Mouse (Mus musculus): Measurements from ENCODE around the gene Gab2.

Gab2 gene

DNA sequence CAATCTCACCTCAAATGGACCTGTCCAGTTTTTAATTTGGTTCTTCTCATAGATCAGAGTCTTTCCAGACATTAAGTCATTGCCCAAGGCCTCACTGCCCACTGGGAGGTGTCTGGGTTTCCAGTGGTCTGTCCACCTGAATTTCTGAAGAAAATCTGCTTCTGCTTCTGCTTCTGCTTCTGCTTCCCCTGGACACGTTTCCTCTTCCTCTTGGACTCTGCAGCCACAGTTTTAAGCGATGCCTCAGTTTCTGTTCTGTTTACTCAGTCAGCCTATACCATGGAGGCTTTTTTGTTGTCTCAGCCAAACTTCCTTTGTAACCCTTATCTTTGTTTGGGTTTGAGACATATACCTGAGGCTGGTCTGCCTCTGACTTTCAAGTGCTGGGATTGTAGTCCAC, 170.3 kb downstream of the Gab2 start:
- DNase-seq (ENCODE audit: low read depth): no peak

DNA sequence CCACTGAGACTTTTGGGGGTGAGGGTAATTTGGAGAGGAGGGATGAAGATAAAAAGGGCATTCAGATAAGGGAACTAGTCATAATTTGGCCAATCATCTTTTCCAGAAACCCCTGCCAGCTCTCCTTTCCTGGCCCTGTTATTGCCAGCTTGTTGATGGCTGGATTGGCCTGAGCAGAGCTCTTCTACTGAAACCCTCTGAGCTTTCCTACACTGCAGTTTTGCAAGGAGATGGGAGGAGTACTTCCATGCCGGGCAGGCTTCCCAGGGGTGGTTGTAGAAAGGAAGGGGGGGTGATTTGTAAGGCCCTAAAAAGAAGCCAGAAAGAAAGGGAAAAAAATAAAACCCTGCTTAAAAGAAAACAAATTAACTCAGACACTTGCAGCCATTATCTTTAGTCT, 181.2 kb downstream of the Gab2 start:
- DNase-seq (ENCODE audit: low read depth): peak; percentile 77

DNA sequence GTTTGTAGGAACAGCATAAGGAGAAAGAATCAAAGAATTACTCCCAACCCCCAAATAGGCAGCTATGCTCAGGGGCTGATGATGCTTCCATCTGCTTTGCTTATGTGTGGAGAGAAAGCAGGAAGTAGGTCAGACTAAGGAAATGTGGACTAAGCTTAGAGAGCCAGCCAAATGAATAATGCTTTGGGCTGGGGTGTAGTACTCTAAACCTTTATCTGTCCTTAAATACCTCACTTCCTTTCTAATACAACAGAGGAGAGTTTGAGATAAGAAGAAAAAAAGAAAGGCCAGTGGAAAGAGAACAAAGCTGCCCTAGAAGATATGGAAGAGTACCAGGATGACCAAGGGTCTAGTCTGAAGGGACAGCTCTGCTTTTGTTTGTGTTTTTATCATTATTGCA, 189.0 kb downstream of the Gab2 start:
- DNase-seq (ENCODE audit: low read depth): no peak

DNA sequence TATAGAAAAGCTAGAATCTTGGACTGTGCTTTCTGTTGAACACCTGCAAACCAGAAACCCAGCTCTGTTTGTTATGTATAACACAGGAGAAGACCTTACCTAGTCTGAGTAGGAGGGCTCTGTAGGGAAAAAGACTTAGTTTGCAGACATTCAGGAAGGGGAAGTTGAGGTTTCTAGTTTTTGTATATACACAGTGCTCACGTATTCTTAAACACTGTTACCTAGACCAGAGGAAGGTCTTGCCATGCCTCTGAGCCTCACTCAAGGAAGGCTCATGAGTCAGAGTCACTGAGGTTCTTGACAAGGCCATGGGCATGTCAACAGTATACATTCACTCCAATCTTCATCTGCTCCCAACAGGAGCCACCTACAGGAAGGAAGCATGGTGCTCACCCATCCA, 189.7 kb downstream of the Gab2 start:
- DNase-seq (ENCODE audit: low read depth): no peak

DNA sequence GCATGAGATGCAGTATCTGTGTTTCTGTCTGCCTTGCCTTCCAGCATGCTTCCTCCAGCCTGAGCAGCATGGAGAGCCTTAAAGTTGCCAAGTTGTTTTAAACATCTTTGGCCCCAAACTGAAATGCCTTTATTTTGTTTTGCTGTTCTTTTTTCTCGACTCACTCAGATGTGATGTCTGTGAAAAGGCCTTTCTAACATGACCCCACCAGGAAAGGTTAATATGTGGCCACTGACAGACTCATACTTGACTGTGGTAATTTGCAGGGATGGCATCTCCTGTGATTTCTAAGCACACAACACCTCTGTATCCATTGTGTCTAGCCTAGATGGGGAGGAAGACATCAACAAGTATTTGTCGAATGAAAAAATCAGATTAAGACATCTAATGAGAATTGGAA, 215.6 kb downstream of the Gab2 start:
- no peak for DNase-seq (ENCODE audit: low read depth)

DNA sequence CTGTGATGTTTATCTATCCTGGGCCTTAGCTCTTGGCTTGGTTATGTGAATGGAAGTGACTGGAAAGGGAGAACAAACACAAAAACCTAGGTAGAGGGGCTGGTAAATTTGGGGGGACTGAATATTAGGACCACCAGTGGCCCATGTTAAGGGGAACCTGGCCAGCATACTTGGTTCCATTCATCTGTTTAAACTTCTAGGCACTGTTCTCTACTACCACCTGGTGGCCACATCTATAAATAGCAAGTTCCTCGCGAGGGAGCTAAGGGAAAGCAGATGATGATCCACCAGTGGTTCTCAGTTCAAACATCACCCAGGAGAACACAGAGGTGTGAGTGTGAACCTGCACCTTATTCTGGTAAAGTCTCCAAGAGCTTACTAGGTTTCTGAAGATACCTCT, 216.1 kb downstream of the Gab2 start:
- DNase-seq (ENCODE audit: low read depth): peak; percentile 21

DNA sequence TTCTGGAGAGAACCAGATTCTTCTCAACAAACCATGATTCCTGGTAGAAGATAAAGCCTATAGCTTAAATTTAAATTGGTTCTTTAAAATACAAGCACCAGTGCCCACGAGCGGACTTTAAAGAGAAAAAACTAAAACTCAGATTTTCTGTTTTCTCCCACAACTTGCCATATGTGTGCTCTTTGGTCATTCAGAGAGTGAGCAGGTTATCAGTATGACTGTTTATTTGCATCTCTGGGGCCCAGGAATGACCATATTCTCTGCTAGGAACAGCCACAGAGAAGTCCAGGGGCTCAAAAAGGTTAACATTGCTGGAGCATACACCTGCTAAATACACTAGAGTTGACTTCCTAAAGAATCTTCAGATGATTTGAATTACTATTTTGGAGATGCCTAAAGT, 216.9 kb downstream of the Gab2 start:
- DNase-seq (ENCODE audit: low read depth): no peak

DNA sequence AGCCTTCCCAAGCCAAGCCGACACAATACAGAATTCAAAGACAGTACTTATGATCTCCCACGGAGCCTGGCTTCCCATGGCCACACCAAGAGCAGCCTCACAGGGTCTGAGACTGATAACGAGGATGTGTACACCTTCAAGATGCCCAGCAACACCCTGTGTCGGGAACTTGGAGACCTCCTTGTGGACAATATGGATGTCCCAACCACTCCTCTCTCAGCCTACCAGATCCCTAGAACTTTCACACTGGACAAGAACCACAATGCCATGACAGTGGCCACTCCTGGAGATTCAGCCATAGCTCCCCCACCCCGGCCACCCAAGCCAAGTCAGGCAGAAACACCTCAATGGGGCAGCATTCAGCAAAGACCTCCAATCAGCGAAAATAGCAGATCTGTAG, 217.6 kb downstream of the Gab2 start:
- DNase-seq (ENCODE audit: low read depth): no peak

DNA sequence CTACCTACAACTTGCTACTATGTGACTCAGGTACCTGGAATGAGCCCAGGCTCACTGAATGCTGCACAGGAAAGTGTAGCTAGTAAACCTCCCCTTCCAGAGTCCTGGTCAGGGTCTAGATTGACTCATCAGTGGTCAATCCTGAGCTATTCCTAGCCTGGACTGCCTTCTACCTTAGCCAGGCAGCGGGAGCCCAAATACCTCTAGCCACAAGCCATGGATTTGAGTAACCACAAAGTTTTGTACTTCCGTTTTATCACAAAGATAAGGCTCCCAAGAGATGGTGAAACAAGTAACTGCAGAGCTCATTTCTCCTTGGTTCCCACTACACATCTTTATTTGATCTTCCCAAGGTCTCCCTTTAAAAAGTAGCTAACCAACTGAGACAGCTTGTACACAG, 219.5 kb downstream of the Gab2 start:
- no peak for DNase-seq (ENCODE audit: low read depth)

DNA sequence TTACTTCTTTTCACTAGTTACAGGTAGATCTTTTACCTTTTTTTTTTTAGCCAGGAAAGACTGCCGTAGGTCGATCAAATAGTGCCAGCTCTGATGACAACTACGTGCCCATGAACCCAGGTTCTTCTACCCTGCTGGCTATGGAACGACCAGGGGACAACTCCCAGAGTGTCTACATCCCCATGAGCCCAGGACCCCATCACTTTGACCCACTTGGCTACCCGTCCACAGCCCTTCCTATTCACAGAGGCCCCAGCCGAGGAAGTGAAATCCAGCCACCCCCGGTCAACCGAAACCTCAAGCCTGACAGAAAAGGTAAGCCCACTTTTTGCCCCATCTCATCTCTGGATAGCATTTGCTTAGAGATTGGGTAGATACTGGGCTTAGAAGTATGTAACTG, 219.9 kb downstream of the Gab2 start:
- no peak for DNase-seq (ENCODE audit: low read depth)

DNA sequence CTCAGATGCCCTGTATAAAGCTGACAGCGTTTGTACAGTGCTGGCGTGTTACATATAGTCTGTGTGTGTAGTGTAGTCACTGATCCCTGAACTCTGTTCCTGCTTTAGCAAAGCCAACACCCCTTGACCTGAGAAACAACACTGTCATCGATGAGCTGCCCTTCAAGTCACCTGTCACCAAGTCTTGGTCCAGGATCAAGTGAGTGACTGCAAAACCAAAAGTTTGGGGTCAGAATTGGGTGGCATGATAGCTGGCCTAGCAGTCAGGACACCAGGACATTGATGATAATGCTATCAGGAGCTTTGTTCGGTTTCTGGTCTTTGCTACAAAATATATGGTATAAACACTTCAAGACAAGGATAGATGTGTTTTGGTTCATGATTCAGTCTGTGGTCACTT, 220.9 kb downstream of the Gab2 start:
- no peak for DNase-seq (ENCODE audit: low read depth)

DNA sequence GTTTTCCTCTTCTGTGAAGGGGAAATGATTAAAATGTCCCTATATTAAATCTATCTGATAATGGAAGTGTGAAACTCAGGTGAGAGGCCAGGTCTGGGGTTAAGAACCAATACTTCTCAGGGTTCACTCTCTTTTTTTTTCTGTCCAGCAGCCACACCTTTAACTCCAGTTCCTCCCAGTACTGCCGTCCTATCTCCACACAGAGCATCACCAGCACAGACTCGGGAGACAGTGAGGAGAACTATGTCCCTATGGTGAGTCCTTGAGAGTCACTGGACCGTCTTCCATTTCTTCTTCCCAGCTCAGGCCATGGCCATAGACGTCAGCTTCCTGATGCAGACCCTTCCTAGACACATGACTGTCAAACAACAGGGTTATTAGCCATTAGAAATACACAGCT, 221.5 kb downstream of the Gab2 start:
- DNase-seq (ENCODE audit: low read depth): no peak

DNA sequence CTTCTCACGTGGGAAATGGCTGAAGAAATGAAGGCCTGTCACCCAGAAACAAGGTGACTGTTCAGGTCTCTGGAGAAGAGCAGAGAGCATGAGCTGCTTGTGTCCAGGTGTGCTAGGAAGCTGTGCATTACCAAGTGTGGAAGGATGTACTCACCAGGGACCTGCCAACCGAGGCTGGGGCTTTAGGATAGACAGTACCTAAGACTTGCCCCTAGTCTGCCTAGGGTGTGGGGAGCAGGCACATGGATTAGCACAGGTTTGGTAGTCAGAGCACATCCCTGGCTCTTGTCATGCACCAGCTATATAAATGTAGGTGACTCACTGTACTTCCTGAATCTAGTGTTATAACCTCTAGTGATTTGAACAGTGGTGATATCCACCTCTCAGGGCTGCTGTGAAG, 222.2 kb downstream of the Gab2 start:
- DNase-seq (ENCODE audit: low read depth): no peak

DNA sequence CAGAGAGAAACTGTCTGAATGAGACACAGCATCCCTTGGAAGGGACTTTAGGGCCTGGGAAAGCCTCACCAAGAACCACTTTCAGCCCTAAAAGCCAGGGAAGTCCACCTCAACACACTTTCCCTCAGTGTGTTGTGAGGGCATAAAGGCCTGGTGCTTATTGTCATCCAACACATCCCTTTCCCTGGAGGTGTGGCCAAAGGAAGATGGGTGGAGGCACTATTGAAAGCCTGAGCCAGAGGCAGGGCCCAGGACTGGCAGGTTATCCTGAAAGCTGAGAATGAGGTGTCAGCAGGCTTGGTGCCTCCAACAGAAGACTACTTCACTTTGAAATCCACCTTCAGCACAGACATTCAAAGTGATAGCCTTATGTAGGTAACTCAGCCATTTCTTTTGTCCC, 223.1 kb downstream of the Gab2 start:
- DNase-seq (ENCODE audit: low read depth): no peak

DNA sequence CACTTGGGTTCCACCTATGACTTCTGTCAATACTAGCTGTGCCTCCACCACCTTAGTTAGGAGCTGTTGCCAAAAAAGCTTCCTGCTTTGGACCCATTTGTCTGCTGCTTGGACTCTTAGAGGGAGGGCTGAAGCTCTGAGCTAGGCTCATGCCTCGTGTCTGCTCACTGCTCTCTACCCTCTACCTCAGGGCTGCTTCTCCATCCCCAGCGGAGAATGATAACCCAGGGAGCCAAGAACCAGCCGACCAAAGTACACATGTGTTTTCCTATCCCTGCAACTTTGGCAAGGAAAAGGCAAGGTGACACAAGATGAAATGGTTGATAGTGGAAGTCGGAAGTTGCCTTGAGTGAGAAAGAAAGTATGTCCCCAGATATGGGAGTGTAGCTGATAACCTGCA, 223.8 kb downstream of the Gab2 start:
- DNase-seq (ENCODE audit: low read depth): no peak

DNA sequence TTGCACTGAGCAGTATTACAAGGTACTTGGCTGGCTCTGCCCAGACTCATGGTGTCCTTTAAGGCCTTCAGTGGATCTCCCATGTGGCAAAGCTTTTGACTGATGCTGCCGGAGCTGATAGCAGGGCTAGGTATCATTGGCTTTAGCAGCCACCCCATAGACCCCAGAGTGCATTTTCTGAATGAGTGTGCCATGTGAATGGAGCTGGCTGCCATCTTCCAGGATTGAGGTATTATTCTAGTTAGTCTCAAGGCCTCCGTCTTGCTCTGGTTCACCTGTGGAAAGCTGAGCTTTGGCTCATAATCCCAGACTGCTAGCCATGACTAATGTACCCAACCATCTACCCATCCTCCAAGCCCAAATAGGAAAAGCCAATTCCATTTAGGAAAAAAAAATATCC, 225.4 kb downstream of the Gab2 start:
- no peak for DNase-seq (ENCODE audit: low read depth)

DNA sequence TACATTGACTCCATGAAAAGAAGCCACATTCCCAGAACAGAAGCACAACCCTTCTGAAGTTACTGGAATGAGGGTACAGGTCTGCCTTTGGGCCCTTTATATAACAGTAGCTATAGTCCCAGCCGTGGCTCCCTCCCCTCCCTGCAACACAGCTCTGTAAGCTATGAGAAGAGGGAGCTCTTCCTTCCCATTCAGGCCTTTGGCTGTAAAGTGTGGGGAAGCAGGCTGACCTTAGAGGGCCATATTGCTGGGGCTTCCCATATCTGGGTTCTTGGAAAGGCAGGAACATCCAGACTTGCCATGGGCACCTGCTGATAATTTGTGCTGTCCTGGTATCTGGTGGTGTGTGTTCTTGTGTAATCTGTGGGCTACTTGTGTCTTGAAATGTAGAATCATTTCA, 226.2 kb downstream of the Gab2 start:
- DNase-seq (ENCODE audit: low read depth): no peak

DNA sequence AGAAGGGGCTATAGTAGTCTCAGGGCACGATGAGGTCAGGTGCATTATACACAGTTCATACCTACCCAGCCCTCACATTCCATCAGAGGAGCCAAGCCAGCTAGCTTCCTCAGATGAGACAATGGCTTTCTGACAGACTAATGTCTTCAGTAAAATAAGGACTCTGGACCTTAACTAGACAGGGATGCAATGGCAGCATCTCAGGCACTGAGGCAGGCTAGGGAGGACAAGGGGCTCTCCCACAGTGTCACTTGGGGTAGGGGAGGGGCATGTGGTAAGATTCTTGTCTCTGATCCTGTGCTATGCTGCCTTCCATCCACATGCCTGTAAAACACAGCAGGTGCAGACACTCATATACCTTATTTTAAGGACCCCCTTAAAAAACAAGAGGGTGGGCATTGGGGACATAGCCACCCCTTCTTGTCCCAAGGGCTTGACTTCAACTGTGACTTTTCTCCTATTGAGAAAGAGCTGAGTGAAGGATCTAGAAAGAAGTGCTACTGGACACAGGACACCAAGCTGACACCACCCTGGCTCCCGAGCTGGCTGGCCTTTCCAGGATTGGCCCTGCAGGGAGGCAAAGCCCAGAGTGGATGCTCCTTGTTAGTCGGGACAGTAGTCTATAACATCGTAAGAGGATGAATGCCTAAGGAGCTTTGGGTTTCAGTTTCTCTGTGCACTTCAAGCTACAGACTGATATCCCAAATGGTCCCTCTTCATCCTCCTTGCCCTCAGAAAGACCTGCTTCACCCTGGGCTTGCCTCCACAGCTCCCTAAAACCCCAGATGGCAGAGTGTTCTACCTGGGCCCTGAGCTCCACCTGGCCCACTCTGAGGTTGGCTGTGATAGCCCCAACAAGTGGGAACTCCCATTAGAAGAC, 228.3 kb downstream of the Gab2 start:
- no peak for DNase-seq (ENCODE audit: low read depth)

DNA sequence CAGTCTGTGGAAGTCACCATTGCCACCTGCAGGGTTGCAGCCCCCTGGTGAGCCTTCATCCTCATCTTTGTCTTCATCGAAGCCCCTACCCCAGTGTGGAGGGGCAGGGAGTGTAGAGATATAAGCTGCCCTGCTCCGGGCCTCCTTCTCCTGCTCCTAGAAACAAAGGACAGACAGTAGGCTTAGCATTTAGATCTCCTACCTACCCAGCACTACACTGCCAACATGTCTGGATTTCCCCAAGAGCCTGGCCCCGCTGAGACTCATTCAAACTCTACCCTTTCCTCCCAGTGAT, 228.9 kb downstream of the Gab2 start:
- no peak for DNase-seq (ENCODE audit: low read depth)

DNA sequence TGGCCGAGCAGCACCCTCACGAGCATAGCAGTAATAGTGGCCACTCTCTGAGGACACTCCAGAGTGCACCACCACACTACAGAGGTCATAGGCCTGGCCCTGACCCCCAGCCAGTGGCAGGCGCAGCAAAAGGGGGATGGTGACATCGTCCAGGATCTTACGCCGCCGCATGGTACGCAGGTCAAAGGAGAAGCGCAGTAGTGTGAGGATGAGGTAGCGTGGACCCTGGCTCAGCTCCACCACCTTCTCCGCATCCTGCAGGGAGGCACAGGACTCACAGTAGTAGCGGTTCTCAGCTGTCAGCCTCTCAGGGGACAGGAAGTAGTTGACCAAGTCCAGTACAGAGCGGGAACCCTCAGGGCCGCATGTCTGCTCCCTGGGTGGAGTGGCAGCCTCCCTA, 230.2 kb downstream of the Gab2 start:
- DNase-seq (ENCODE audit: low read depth): no peak

DNA sequence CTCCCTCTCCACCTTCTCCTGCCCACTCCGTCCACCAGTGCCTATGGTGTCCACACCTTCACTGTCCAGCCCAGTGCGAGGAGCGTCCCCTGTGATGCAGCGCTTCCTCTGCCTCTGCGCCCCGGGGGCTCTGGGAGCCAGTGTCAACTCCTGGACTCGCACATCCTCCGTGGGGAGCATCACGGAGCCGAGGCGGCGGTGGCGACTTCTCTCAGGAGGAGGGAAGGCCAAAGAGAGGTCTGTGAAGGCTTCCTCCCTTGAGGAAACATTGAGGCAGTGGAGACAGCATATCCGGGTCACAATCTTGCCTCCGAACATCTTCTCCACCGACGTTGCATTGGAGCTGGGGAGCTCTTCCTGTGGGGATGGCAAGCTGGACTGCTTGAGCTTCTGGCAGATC, 230.8 kb downstream of the Gab2 start:
- no peak for DNase-seq (ENCODE audit: low read depth)

DNA sequence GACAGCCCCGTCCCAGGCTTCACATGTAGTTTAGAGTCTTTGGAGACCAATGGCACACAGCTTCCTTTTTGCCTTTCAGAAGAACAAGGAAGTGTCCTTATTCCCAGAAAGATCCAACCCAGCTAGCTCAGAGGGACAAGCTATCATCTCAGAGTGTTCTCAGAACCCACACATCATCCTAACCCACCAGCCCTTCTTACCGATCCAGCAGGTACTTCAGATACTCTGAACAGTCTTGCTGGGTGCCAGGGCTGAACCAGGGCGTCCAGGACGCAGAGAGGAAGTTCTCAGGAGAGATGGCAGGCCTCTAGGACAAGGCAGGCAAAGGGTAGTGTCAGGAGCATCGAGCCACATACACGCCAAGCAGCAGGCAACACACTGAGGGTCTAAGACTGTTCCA, 231.5 kb downstream of the Gab2 start:
- DNase-seq (ENCODE audit: low read depth): no peak

DNA sequence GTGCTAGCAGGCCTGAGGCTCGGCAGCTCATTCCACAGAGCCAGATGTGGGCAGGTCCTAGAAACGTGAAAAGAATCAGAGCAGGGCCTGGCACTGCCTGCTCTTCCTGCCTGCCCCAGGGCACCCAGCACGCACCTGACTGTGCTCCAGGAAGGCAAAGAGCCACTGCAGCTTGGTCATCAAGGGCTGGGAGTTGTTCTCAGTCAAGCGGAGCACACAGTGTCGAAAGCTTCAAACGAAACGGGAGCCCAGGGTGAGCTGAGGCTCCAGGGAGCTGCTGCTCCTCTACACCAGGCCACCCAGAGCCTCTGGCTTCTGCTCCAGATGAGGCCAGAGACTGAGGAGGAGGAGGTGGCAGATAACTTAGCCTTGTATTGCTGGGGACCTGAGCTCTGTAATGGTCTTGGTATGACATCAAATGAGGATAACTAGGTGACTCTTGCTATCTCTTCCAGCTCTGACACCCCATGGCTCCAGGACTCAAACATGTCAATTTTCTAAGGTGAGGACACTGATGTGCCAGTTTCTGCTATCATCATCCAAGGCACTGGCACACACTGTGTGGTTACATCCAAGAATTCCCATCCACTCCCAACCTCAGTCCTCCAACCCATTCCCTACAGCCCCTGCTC, 232.1 kb downstream of the Gab2 start:
- DNase-seq (ENCODE audit: low read depth): no peak

DNA sequence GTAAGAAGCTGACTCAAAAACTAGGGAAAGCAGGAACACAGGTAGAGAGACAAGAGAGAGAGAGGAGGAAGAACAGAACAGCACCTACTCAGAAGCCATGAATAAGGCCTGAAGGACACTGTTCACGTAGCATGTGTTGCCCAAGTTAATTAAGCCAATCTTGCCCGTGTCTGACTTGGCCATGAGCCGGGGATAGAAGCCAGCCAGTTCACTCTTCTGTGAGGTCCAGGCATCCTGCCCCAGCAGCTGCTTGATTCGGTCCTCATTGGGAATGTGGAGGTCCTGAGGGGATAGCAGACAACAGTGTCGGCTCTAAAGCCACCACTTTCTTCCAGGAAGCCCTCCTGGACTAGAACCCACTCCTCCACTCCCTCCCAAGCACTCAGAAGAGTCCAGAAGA, 233.3 kb downstream of the Gab2 start:
- DNase-seq (ENCODE audit: low read depth): no peak

All from fibroblast of lung, adult 2 months (primary cell).